Mouse (Mus musculus) heart, postnatal 0 days (tissue): Measurements from ENCODE around the gene Zfp652. TPM values are rescaled to one million over a fixed set of nuclear protein-coding genes. Genes with fewer than 3 reads are reported as not detected.

Source experiments
- ATAC-seq: fragments of 200-750 bp; cut with Nextera tagmentation; 2 replicates; pipeline ENCODE4 v1.8.0; 2017; ENCODE audit warnings: low read depth, moderate number of reproducible peaks, moderate library complexity; ENCODE audit not compliant: insufficient read depth
- DNase-seq: peaks from one replicate; pipeline ENCODE4 v3.0.0-alpha.2; 2016; ENCODE audit warnings: low spot score
- H3K27ac ChIP-seq: fragments of 300-500 bp; sonication (generic); 2 replicates; pipeline ENCODE4 v1.5.1; 2014; ENCODE audit warnings: low read depth, mild to moderate bottlenecking
- H3K27me3 ChIP-seq: fragments of 300-500 bp; sonication (generic); 2 replicates; pipeline ENCODE4 v1.6.1; 2014; ENCODE audit warnings: low read length, mixed read lengths; ENCODE audit not compliant: control insufficient read depth, insufficient read depth
- H3K36me3 ChIP-seq: fragments of 300-500 bp; sonication (generic); replicated peaks from 2 replicates; pipeline ENCODE4 v1.6.1; 2014; ENCODE audit warnings: low read length, mixed read lengths; ENCODE audit not compliant: control insufficient read depth, insufficient read depth
- H3K4me1 ChIP-seq: fragments of 300-500 bp; sonication (generic); 2 replicates; pipeline ENCODE4 v1.6.1; 2014; ENCODE audit warnings: antibody characterized with exemption; ENCODE audit not compliant: control insufficient read depth, insufficient read depth
- H3K4me2 ChIP-seq: fragments of 300-500 bp; sonication (generic); 2 replicates; pipeline ENCODE4 v1.6.1; 2014; ENCODE audit warnings: low read depth, mild to moderate bottlenecking, low read length, moderate library complexity
- H3K4me3 ChIP-seq: fragments of 300-500 bp; sonication (generic); 2 replicates; pipeline ENCODE4 v1.5.1; 2014; ENCODE audit warnings: low read depth, low read length
- H3K9ac ChIP-seq: fragments of 300-500 bp; sonication (generic); replicated peaks from 2 replicates; pipeline ENCODE4 v1.6.1; 2014; ENCODE audit warnings: low read depth, low read length, mixed read lengths
- H3K9me3 ChIP-seq: fragments of 300-500 bp; sonication (generic); replicated peaks from 2 replicates; pipeline ENCODE4 v1.6.1; 2016; ENCODE audit warnings: low read length; ENCODE audit not compliant: control insufficient read depth
- CTCF ChIP-seq: IDR thresholded peaks from 2 replicates; pipeline ENCODE4 v1.5.1; 2016; ENCODE audit warnings: antibody characterized with exemption, control low read depth, low read depth
- EP300 ChIP-seq: IDR thresholded peaks from 2 replicates; pipeline ENCODE4 v1.6.1; 2016; ENCODE audit warnings: antibody characterized with exemption, low read depth
- WGBS: fragments of 180-500 bp; shearing (Covaris S2); extraction: QIAGEN DNeasy Blood & Tissue Kit; methylation state at CpG from one replicate; pipeline ENCODE4 v1.1.7; 2014; 5-methylcytosine and 5-hydroxymethylcytosine counted together
- polyA plus RNA-seq: library from polyadenylated mRNA; unstranded; fragments of >200 nt; fragmentation: Nextera tagmentation; extraction: Ambion mirVana; gene quantifications from 2 replicates; pipeline ENCODE4 v1.2.1, GENCODE M21; 2015
- total RNA-seq: library from RNA; depleted of rRNA; stranded (reverse); fragments of >200 nt; gene quantifications from 2 replicates; pipeline ENCODE4 v1.2.3, GENCODE M21; 2014; ENCODE audit warnings: low replicate concordance

Gene Zfp652
- total and polyA plus RNA-seq, 2 experiments from 2014 or later: 9.9 to 13.6 TPM

DNA sequence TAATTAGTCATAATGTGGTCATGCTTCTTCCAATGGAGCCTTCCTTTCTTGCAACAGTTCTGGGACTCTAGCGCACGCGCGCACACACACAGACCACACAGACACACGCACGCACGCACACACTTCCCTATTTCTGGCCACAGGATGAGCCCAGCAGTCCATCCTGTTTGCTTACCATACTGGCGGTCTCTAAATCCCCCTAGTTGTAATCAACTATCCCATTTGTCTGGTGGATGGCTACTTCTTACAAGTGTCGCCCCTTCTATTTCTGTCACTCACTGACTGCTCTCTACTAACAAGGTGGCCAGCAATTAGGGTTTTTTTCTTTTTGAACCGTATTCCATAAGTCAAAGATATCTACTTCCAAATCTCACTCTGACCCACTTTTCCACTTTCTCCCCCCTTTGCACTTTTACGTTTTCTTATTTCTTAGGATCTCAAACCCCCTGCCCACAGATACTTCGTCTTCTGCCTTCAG is 349 bp upstream of the Zfp652 start:
- Histone ChIP-seq H3K9ac (peak overlapping the region; percentile 99), H3K4me2 (peak overlapping the region; percentile 74), H3K27me3 (no peaks in the 10 kb centered on the region), H3K36me3 (no peaks in the 10 kb centered on the region), H3K4me1 (peaks cover 15% of the 10 kb centered on the region), H3K4me3 (peak overlapping the region; percentile 90), H3K9me3 (no peaks in the 10 kb centered on the region), H3K27ac (peak overlapping the region; percentile 97)
- TF ChIP-seq CTCF (no peak), EP300 (no peak)
- WGBS: 22% methylated on average over 12 of the region's 12 CpGs
- ATAC-seq: no peak
- no peak for DNase-seq

DNA sequence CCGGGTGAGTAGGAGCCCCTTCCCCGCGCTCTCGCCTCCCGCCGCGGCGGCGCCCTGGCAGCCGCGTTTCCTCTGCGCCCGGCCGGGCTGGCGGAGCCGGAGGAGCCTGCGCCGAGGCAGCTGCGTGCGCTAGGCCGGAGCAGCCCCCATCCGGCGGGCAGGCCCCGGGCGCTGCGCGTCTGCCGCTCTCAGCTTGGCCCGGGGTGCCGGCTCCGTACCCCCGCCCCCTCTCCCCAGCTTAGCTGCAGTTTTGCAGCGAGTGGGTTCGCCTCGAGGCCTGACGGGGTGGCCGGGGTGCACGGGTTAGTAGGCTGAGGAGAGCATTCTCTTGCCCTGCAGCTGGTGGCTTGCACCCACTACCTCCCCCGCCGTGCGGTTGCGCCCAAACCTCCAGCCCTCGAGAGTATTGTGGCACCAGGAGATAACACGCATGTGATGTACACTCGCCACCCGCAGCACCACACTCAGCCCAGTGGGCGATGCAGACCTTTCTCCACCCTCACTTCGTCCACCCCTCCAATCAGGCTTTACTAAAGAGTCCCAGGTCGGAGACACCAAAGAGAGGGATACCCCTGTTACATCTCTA is 845 bp downstream of the Zfp652 start:
- Histone ChIP-seq H3K9ac (peak overlapping the region; percentile 99), H3K27me3 (no peaks in the 10 kb centered on the region), H3K4me1 (peaks cover 15% of the 10 kb centered on the region), H3K9me3 (no peaks in the 10 kb centered on the region), H3K4me3 (peak overlapping the region; percentile 90), H3K4me2 (peak overlapping the region; percentile 74), H3K36me3 (no peaks in the 10 kb centered on the region), H3K27ac (peak overlapping the region; percentile 97)
- peak; percentile 27 for DNase-seq
- no peak for TF ChIP-seq EP300
- no peak for TF ChIP-seq CTCF
- WGBS: under 1% methylated on average over 40 of the region's 49 CpGs
- peak; percentile 56 for ATAC-seq

DNA sequence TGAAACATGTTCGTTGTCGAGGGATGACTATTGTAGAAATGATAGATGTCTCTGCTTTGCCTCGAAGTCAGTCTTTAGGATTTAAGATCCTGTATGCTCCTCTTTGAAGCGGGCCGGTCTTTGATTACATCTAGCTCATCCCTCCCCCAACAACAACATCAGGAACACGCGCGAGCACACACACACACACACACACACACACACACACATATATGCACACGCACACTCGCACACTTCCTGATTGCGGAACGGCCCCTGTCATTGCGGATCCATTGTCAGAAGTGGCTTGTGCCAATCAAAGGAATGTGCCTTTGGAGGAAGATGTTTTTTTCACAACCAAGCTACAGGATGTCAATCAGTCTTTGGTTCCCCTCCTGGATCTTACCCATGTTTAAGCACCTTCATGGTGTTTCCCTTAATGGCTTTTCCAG is 1.4 kb downstream of the Zfp652 start:
- Histone ChIP-seq H3K27me3 (no peaks in the 10 kb centered on the region), H3K4me1 (peaks cover 15% of the 10 kb centered on the region), H3K9me3 (no peaks in the 10 kb centered on the region), H3K9ac (peak overlapping the region; percentile 99), H3K36me3 (no peaks in the 10 kb centered on the region), H3K27ac (peak overlapping the region; percentile 97), H3K4me3 (peak overlapping the region; percentile 90), H3K4me2 (peak overlapping the region; percentile 74)
- ATAC-seq (no peak), DNase-seq (no peak)
- WGBS: 0% methylated on average over 13 of the region's 13 CpGs
- TF ChIP-seq CTCF: no peak
- TF ChIP-seq EP300: no peak

- ATAC-seq: no peak
- Histone ChIP-seq H3K4me2 (peak overlapping the region; percentile 74), H3K4me1 (peaks cover 15% of the 10 kb centered on the region), H3K9ac (peak overlapping the region; percentile 99), H3K36me3 (no peaks in the 10 kb centered on the region), H3K27ac (no peak overlapping the region), H3K4me3 (peak overlapping the region; percentile 90), H3K9me3 (no peaks in the 10 kb centered on the region), H3K27me3 (no peaks in the 10 kb centered on the region)
- 34% methylated on average over 7 of the region's 7 CpGs for WGBS
- TF ChIP-seq EP300 (no peak), CTCF (no peak)
- DNase-seq: no peak
Measured at GRCm38 (mm10) chr11:95714411-95714810, 1.9 kb downstream of the Zfp652 start.

GRCm38 (mm10) chr11:95716136-95716535 is 3.7 kb downstream of the Zfp652 start:
- Histone ChIP-seq H3K27me3 (no peaks in the 10 kb centered on the region), H3K4me3 (no peak overlapping the region), H3K27ac (no peak overlapping the region), H3K4me2 (no peak overlapping the region; the same call in 1 of the 2 replicates), H3K36me3 (no peaks in the 10 kb centered on the region), H3K9ac (no peak overlapping the region), H3K9me3 (no peaks in the 10 kb centered on the region), H3K4me1 (peaks cover 15% of the 10 kb centered on the region)
- WGBS: 38% methylated on average over 8 of the region's 8 CpGs
- ATAC-seq (no peak), DNase-seq (no peak)
- TF ChIP-seq EP300: no peak
- TF ChIP-seq CTCF: no peak

DNA sequence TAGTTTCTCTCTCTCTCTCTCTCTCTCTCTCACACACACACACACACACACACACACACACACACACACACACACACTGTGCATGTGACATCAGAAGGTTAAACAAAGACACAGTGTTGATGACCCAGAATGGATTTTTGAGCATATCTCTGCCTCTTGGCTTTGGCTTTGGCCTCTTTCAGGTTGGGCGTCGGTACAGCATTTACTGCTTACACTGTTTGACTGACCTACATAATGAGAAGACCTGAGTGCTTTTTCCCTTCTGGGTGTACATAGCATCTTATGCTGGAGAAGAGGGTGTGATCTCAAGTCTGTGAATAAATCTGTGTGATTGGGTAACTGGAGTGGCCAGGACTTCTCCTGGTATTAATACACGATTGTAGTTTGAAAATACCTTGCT is 6.9 kb downstream of the Zfp652 start:
- 68% methylated on average over 3 of the region's 3 CpGs for WGBS
- Histone ChIP-seq H3K4me2 (no peak overlapping the region), H3K9me3 (no peaks in the 10 kb centered on the region), H3K4me3 (no peak overlapping the region), H3K4me1 (peaks cover 7% of the 10 kb centered on the region), H3K27me3 (no peaks in the 10 kb centered on the region), H3K9ac (no peak overlapping the region), H3K27ac (no peak overlapping the region), H3K36me3 (no peaks in the 10 kb centered on the region)
- TF ChIP-seq CTCF: no peak
- no peak for DNase-seq
- ATAC-seq: no peak
